Mouse (Mus musculus) ES-E14 (cell line): ENCODE results near the gene Ppp6r1.

Experiments used
- CHD2 ChIP-seq: IDR thresholded peaks from 2 replicates; pipeline ENCODE4 v1.6.1; 2014; ENCODE audit warnings: mild to moderate bottlenecking, low read depth, low read length, inconsistent platforms
- MAFK ChIP-seq: IDR thresholded peaks from 2 replicates; pipeline ENCODE4 v1.6.1; 2014; ENCODE audit warnings: mild to moderate bottlenecking, low read depth, low read length, inconsistent platforms; ENCODE audit not compliant: insufficient read depth
- ZC3H11A ChIP-seq: IDR thresholded peaks from 2 replicates; pipeline ENCODE4 v1.6.1; 2012; ENCODE audit warnings: low read depth, mild to moderate bottlenecking, inconsistent platforms, low read length, borderline replicate concordance

DNA sequence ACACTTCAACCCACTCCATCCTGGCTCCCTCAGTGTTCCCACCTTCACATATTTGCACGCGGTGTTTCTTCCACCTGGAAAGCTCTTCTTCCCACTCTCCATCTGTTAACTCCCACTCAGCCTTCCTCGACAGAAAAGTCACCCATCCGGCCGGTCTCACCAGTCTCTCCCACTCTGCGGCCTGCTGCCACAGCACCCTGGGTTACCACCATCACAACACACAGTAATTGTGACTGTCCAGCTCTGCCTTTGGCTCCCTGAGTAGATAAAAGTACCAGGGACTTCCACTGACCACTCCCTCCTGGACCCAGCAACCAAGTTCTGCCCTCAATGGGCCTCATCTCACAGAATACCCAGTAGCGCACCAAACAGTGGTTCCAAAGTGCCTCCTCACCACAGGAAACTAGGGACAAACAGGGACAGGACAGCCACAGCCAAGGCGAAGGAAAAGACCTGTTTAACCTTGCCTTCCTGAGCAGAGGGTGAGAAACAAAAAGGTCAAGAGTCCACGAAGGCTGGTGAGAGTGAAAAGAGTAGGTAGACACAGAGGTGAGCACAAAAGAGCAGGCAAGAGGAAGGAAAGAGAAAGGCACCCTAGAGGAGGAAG, 1.2 kb downstream of the Ppp6r1 start:
- TF ChIP-seq CHD2 (no peak), MAFK (no peak), ZC3H11A (no peak)
